Mouse (Mus musculus): ENCODE data around the gene Ppp1cb. TPM values are rescaled to one million over a fixed set of nuclear protein-coding genes. Genes with fewer than 3 reads are reported as not detected.

The Ppp1cb gene
- 234 and 253 TPM in 2 replicates for polyA plus RNA-seq (2015; fragmentation: Nextera tagmentation; extraction: Ambion mirVana)

- H3K9ac ChIP-seq: peak within 1 kb of the TSS; percentile 94
- 0 out of 2 replicates have a peak, but pooled peaks cover 2% of the 10 kb centered on the region for H3K4me1 ChIP-seq
- peak within 1 kb of the TSS; percentile 98 for H3K27ac ChIP-seq
- H3K36me3 ChIP-seq: no peaks in the 10 kb centered on the region
- WGBS: under 1% methylated on average over 51 of the region's 54 CpGs
- H3K9me3 ChIP-seq: no peaks in the 10 kb centered on the region
- no peaks in the 10 kb centered on the region for H3K27me3 ChIP-seq (replicated peaks)
- ATAC-seq (ENCODE audit: insufficient read depth, low FRiP score, low read depth): peak; percentile 99
- peak within 1 kb of the TSS; percentile 60 for H3K4me2 ChIP-seq
- H3K4me3 ChIP-seq (replicated peaks): peak within 1 kb of the TSS; percentile 87
Measured at GRCm38 (mm10) chr5:32458408-32459143, at the start of gene Ppp1cb. TSS of gene Ppp1cb (plus strand) at chr5:32458843.

DNA sequence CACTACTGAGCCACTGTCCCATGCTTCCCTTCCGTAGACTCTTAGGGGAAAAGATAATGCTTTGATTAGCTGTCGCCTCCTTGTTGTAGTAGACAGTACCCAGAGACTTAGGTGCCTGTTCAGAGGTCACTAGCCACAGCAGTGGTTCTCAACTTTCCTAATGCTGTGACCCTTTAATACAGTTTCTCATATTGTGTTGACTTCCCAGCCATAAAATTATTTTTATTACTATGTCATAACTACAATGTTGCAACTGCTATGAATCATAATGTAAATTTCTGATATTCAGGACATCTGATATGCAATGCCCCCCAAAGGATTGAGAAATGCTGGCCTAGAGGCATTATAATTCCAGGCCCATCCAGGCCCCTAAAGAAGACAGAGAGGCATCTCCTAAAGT lies 48.9 kb upstream of the Ppp1cb start:
- Histone ChIP-seq H3K27ac (no peak overlapping the region), H3K9ac (no peak overlapping the region), H3K9me3 (no peaks in the 10 kb centered on the region), H3K4me1 (peaks cover 9% of the 10 kb centered on the region; the same call in 1 of the 2 replicates), H3K27me3 (replicated peaks) (no peaks in the 10 kb centered on the region), H3K4me2 (no peak overlapping the region), H3K4me3 (replicated peaks) (no peak overlapping the region), H3K36me3 (no peaks in the 10 kb centered on the region)
- 83% methylated on average over 2 of the region's 2 CpGs for WGBS
- no peak for ATAC-seq (ENCODE audit: insufficient read depth, low FRiP score, low read depth)

DNA sequence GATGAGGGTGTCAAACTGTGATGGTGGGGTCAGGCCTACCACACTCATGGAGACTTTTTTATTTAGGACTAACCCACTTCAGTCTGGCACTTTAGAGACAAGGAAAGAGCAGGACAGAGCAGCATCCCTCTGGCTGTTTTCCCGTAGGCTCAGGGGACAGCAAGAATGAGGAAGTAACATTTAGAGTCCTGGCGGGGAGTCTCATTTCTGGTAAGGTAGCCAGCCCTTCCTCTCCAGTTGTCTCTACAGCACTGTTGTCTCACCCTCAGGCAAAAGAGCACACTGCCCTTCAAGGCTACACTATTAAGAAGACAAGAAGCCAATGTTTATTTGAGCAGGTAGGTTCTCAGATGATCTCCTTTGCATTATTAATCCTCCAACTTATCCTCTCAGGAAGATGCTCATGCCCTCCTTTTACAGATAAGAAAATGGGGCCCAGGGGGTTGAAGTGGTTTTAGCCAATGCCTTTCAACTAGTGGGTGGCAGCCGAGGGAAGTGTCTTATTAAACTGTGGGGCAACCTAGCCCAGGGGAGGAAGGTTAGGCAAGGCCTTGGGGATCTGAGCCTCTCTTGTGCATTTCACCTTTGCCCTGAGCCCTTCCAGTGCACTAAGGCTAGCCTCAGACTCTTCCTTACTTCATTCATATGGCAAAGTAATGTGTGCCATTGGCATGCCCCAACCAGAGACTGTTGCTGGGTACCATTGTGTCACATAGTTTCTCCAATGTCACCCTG lies 47.5 kb upstream of the Ppp1cb start:
- Histone ChIP-seq H3K4me2 (no peak overlapping the region), H3K9me3 (no peaks in the 10 kb centered on the region), H3K4me3 (replicated peaks) (no peak overlapping the region), H3K36me3 (no peaks in the 10 kb centered on the region), H3K4me1 (peaks cover 7% of the 10 kb centered on the region; the same call in 1 of the 2 replicates), H3K27ac (no peak overlapping the region), H3K27me3 (replicated peaks) (no peaks in the 10 kb centered on the region), H3K9ac (no peak overlapping the region)
- 62% methylated on average over 3 of the region's 3 CpGs for WGBS
- no peak for ATAC-seq (ENCODE audit: insufficient read depth, low FRiP score, low read depth)

- Histone ChIP-seq H3K27me3 (replicated peaks) (no peaks in the 10 kb centered on the region), H3K27ac (peak overlapping the region; percentile 44), H3K4me1 (peaks cover 7% of the 10 kb centered on the region; the same call in 1 of the 2 replicates), H3K4me2 (no peak overlapping the region), H3K36me3 (no peaks in the 10 kb centered on the region), H3K9ac (no peak overlapping the region), H3K4me3 (replicated peaks) (no peak overlapping the region), H3K9me3 (no peaks in the 10 kb centered on the region)
- 0 out of 2 replicates have a peak, but pooled peaks have one; percentile 47 for ATAC-seq (ENCODE audit: insufficient read depth, low FRiP score, low read depth)
- WGBS: 20% methylated on average over 1 of the region's 1 CpGs
Measured at GRCm38 (mm10) chr5:32412186-32412950, 46.3 kb upstream of the Ppp1cb start.

DNA sequence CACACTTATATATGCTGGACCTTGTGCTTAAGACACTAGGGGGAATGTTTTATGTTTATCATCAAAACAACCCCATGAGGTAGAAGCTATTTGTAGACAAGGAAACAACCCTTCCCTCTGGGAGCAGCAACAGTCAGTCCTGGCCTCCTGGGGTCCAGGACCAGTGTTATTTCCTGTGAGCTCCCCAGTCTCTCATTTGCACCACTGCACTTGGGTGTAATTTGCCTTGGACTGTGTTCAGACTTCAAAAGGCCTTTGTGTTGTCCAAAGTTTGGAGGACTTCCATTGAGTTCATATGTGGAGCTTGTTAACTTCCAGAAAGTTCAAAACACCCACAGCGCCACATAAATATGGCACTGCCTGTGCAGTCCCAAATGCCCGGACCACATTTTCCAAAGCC lies 45.6 kb upstream of the Ppp1cb start:
- no peak overlapping the region for H3K9ac ChIP-seq
- H3K4me2 ChIP-seq: no peak overlapping the region
- WGBS: 78% methylated on average over 2 of the region's 2 CpGs
- no peaks in the 10 kb centered on the region for H3K9me3 ChIP-seq
- ATAC-seq (ENCODE audit: insufficient read depth, low FRiP score, low read depth): no peak
- H3K4me3 ChIP-seq (replicated peaks): no peak overlapping the region
- H3K4me1 ChIP-seq: peaks cover 7% of the 10 kb centered on the region; the same call in 1 of the 2 replicates
- H3K27me3 ChIP-seq (replicated peaks): no peaks in the 10 kb centered on the region
- H3K27ac ChIP-seq: peak overlapping the region; percentile 44
- no peaks in the 10 kb centered on the region for H3K36me3 ChIP-seq

GRCm38 (mm10) chr5:32413569-32413968 lies 45.1 kb upstream of the Ppp1cb start:
- H3K4me1 ChIP-seq: peaks cover 7% of the 10 kb centered on the region; the same call in 1 of the 2 replicates
- H3K27me3 ChIP-seq (replicated peaks): no peaks in the 10 kb centered on the region
- H3K27ac ChIP-seq: peak overlapping the region; percentile 44; the same call in 1 of the 2 replicates

DNA sequence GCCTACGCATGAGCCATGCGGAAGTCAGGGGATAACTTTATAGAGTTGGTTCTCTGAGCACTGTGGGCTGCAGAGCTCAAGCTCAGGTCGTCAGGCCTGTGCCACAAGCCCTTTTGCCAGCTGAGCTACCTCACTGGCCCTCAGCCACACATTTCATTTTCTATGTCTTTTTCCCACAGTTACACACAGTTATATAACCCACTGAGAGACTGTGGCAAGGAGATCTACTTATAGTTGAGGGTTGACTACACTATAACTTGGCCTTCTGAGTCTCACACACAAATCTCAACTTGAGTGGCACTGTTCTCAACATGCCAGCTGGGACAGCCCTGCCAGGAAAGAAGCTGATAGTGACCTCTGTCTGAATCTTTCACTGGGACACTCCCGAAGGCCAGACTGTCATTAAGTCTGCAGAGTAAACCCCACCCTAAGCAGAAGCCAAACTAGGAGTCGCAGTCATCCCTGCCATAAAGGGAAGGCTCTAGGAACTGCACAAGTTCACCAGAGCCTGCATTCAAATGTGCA lies 44.1 kb upstream of the Ppp1cb start:
- H3K9me3 ChIP-seq: no peaks in the 10 kb centered on the region
- no peak overlapping the region for H3K4me3 ChIP-seq (replicated peaks)
- peaks cover 7% of the 10 kb centered on the region; the same call in 1 of the 2 replicates for H3K4me1 ChIP-seq
- WGBS: 65% methylated on average over 5 of the region's 5 CpGs
- no peak for ATAC-seq (ENCODE audit: insufficient read depth, low FRiP score, low read depth)
- H3K36me3 ChIP-seq: no peaks in the 10 kb centered on the region
- no peak overlapping the region for H3K4me2 ChIP-seq
- H3K9ac ChIP-seq: no peak overlapping the region
- 0 out of 2 replicates have a peak overlapping the region, but pooled peaks have one; percentile 16 for H3K27ac ChIP-seq
- H3K27me3 ChIP-seq (replicated peaks): no peaks in the 10 kb centered on the region

More at GRCm38 (mm10) chr5:32413569-32413968, 45.1 kb upstream of the Ppp1cb start:
- Histone ChIP-seq H3K9me3 (no peaks in the 10 kb centered on the region), H3K4me2 (no peak overlapping the region), H3K9ac (no peak overlapping the region), H3K4me3 (replicated peaks) (no peak overlapping the region), H3K36me3 (no peaks in the 10 kb centered on the region)
- 56% methylated on average over 2 of the region's 2 CpGs for WGBS
- no peak for ATAC-seq (ENCODE audit: insufficient read depth, low FRiP score, low read depth)

- Histone ChIP-seq H3K27ac (no peak overlapping the region), H3K36me3 (no peaks in the 10 kb centered on the region), H3K9ac (no peak overlapping the region), H3K4me2 (no peak overlapping the region), H3K4me3 (replicated peaks) (no peak overlapping the region), H3K27me3 (replicated peaks) (no peaks in the 10 kb centered on the region), H3K4me1 (peaks cover 7% of the 10 kb centered on the region; the same call in 1 of the 2 replicates), H3K9me3 (no peaks in the 10 kb centered on the region)
- ATAC-seq (ENCODE audit: insufficient read depth, low FRiP score, low read depth): no peak
- 86% methylated on average over 6 of the region's 6 CpGs for WGBS
Measured at GRCm38 (mm10) chr5:32415554-32415953, 43.1 kb upstream of the Ppp1cb start.

DNA sequence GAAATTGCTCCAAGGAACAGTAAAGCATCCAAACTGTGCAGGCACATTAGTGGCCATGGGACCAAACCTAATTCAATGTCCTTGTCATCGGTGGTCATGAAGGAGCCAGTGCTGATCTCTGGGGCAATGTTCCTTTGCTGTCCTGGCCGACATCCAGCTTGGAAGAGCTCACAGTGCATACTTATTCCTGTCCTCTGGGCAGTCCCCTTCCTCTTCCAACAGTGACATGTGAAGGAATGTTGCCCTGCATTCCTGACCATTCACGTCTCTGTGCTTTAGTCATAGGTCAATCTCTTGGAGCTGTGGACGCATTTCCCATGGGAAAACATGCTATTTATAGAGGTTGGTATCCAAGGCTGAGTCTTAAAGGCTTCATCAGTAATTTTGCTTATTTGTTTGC lies 41.8 kb upstream of the Ppp1cb start:
- WGBS: 46% methylated on average over 4 of the region's 4 CpGs
- H3K27ac ChIP-seq: no peak overlapping the region
- ATAC-seq (ENCODE audit: insufficient read depth, low FRiP score, low read depth): no peak
- H3K9me3 ChIP-seq: no peaks in the 10 kb centered on the region
- H3K4me3 ChIP-seq (replicated peaks): no peak overlapping the region
- H3K9ac ChIP-seq: no peak overlapping the region
- no peaks in the 10 kb centered on the region for H3K27me3 ChIP-seq (replicated peaks)
- no peaks in the 10 kb centered on the region for H3K36me3 ChIP-seq
- H3K4me2 ChIP-seq: no peak overlapping the region
- H3K4me1 ChIP-seq: peaks cover 7% of the 10 kb centered on the region; the same call in 1 of the 2 replicates

- H3K9me3 ChIP-seq: no peaks in the 10 kb centered on the region
- no peak overlapping the region for H3K4me3 ChIP-seq (replicated peaks)
- WGBS: 23% methylated on average over 15 of the region's 15 CpGs
- peak; percentile 58; the same call in 1 of the 2 replicates for ATAC-seq (ENCODE audit: insufficient read depth, low FRiP score, low read depth)
- H3K27ac ChIP-seq: no peak overlapping the region
- H3K4me2 ChIP-seq: no peak overlapping the region
- no peaks in the 10 kb centered on the region for H3K36me3 ChIP-seq
- peaks cover 7% of the 10 kb centered on the region; the same call in 1 of the 2 replicates for H3K4me1 ChIP-seq
- no peak overlapping the region for H3K9ac ChIP-seq
- H3K27me3 ChIP-seq (replicated peaks): no peaks in the 10 kb centered on the region
Measured at GRCm38 (mm10) chr5:32422081-32422589, 36.5 kb upstream of the Ppp1cb start.

Data from stomach, embryonic 15.5 days (tissue).